Mouse (Mus musculus) thymus, postnatal 4 days (tissue): ENCODE results near the gene Pkd2l1.
"Not testable (repeated sequence)": the region's sequence is repeated elsewhere in the genome, so short reads cannot be mapped to it uniquely, and the experiment has no call there.

Experiments
- DNase-seq: peaks from one replicate; pipeline ENCODE4 v3.0.0; 2021

Pkd2l1 gene

GRCm38 (mm10) chr19:44153781-44154180 lies 38.5 kb downstream of the Pkd2l1 start:
- DNase-seq, result no peak

GRCm38 (mm10) chr19:44148991-44149390 lies 43.3 kb downstream of the Pkd2l1 start:
- no peak for DNase-seq

- no peak for DNase-seq
Measured at GRCm38 (mm10) chr19:44148345-44148744, 43.9 kb downstream of the Pkd2l1 start.

- no peak for DNase-seq
Measured at GRCm38 (mm10) chr19:44146951-44147350, 45.3 kb downstream of the Pkd2l1 start.

GRCm38 (mm10) chr19:44146568-44146879 lies 45.7 kb downstream of the Pkd2l1 start:
- DNase-seq, result no peak

- peak; percentile 95 for DNase-seq
Measured at GRCm38 (mm10) chr19:44145702-44146567, 46.3 kb downstream of the Pkd2l1 start, which contains the start of gene Bloc1s2. Gene Bloc1s2 (minus strand): TSS chr19:44146446.

GRCm38 (mm10) chr19:44144366-44144765 lies 47.9 kb downstream of the Pkd2l1 start:
- DNase-seq, result peak; percentile 11

- DNase-seq, result no peak
Measured at GRCm38 (mm10) chr19:44135960-44136485, 56.2 kb downstream of the Pkd2l1 start.

GRCm38 (mm10) chr19:44135072-44135959 lies 56.9 kb downstream of the Pkd2l1 start, which contains the start of gene Cwf19l1:
Gene Cwf19l1 (minus strand): TSS chr19:44135876.
- DNase-seq, result peak; percentile 89

- DNase-seq, result no peak
Measured at GRCm38 (mm10) chr19:44132917-44133316, 59.3 kb downstream of the Pkd2l1 start.

GRCm38 (mm10) chr19:44128560-44128959 lies 63.7 kb downstream of the Pkd2l1 start:
- DNase-seq, result no peak

- DNase-seq, result no peak
Measured at GRCm38 (mm10) chr19:44127729-44128497, 64.3 kb downstream of the Pkd2l1 start.

- no peak for DNase-seq
Measured at GRCm38 (mm10) chr19:44121137-44121536, 71.1 kb downstream of the Pkd2l1 start.

GRCm38 (mm10) chr19:44120686-44121085 lies 71.6 kb downstream of the Pkd2l1 start:
- DNase-seq, result not testable (repeated sequence)

GRCm38 (mm10) chr19:44117793-44118192 lies 74.4 kb downstream of the Pkd2l1 start:
- no peak for DNase-seq

GRCm38 (mm10) chr19:44111706-44112105 lies 80.5 kb downstream of the Pkd2l1 start:
- DNase-seq, result peak; percentile 13

- DNase-seq, result no peak
Measured at GRCm38 (mm10) chr19:44110356-44110755, 81.9 kb downstream of the Pkd2l1 start.

- DNase-seq, result no peak
Measured at GRCm38 (mm10) chr19:44108996-44109395, 83.2 kb downstream of the Pkd2l1 start.

- peak; percentile 18 for DNase-seq
Measured at GRCm38 (mm10) chr19:44107661-44108521, 84.4 kb downstream of the Pkd2l1 start.

GRCm38 (mm10) chr19:44106831-44107660 lies 85.2 kb downstream of the Pkd2l1 start, which contains the start of gene Chuk:
Gene Chuk (minus strand): TSS chr19:44107480.
- peak; percentile 97 for DNase-seq
